Mouse (Mus musculus) liver, adult 2 months (tissue): ENCODE data around the gene Sh3tc1. TPM values are rescaled to one million over a fixed set of nuclear protein-coding genes. Genes with fewer than 3 reads are reported as not detected.

Experiments
- DNase-seq: peaks from one replicate; pipeline ENCODE4 v3.0.0-alpha.2; 2011; ENCODE audit warnings: low read depth, low spot score; ENCODE audit errors: extremely low read depth
- H3K27ac ChIP-seq: fragments of 200-500 bp; replicated peaks from 2 replicates; pipeline ENCODE4 v1.5.1; 2012; ENCODE audit warnings: low read depth, mild to moderate bottlenecking, control low read depth, inconsistent platforms, low read length; ENCODE audit not compliant: insufficient read depth
- H3K27me3 ChIP-seq: fragments of 200-500 bp; 2 replicates; pipeline ENCODE4 v1.6.1; 2012; ENCODE audit warnings: mild to moderate bottlenecking, moderate library complexity, low read length, inconsistent platforms; ENCODE audit not compliant: control insufficient read depth, insufficient read depth
- H3K36me3 ChIP-seq: fragments of 200-500 bp; 2 replicates; pipeline ENCODE4 v1.6.1; 2012; ENCODE audit warnings: low read length, inconsistent platforms; ENCODE audit not compliant: control insufficient read depth, insufficient read depth
- H3K4me1 ChIP-seq: fragments of 200-500 bp; 2 replicates; pipeline ENCODE4 v1.6.1; 2011; ENCODE audit warnings: low read length; ENCODE audit not compliant: control insufficient read depth, insufficient read depth
- H3K4me3 ChIP-seq: fragments of 200-500 bp; 2 replicates; pipeline ENCODE4 v1.5.1; 2011; ENCODE audit warnings: low read depth, mild to moderate bottlenecking, control low read depth, low read length, moderate library complexity; ENCODE audit not compliant: insufficient read depth
- H3K79me2 ChIP-seq: fragments of 200-500 bp; 2 replicates; pipeline ENCODE4 v1.6.1; 2012; ENCODE audit warnings: inconsistent platforms, mild to moderate bottlenecking, low read length, moderate library complexity; ENCODE audit not compliant: control insufficient read depth, insufficient read depth
- H3K9ac ChIP-seq: fragments of 200-500 bp; 2 replicates; pipeline ENCODE4 v1.6.1; 2012; ENCODE audit warnings: low read depth, mild to moderate bottlenecking, control low read depth, inconsistent platforms, low read length
- CTCF ChIP-seq: fragments of 200-500 bp; IDR thresholded peaks from 2 replicates; pipeline ENCODE4 v1.5.1; 2011; ENCODE audit warnings: low read depth, low read length, control low read depth
- POLR2A ChIP-seq: fragments of 200-500 bp; IDR thresholded peaks from 2 replicates; pipeline ENCODE4 v1.6.1; 2011; ENCODE audit warnings: low read length, control low read depth; ENCODE audit not compliant: insufficient read depth; ENCODE audit errors: extremely low read depth
- WGBS: fragments of 180-500 bp; shearing (Covaris S2); methylation state at CpG from one replicate; pipeline ENCODE4 v1.1.7; 2018; 5-methylcytosine and 5-hydroxymethylcytosine counted together
- polyA plus RNA-seq: library from polyadenylated mRNA; depleted of rRNA; stranded (reverse); fragments of >200 nt; gene quantifications from 2 replicates; pipeline ENCODE4 v1.2.3, GENCODE M21; 2012; rRNA removed
- total RNA-seq: library from RNA; depleted of rRNA; stranded (reverse); fragments of >200 nt; gene quantifications from 2 replicates; pipeline ENCODE4 v1.2.3, GENCODE M21; 2014; rRNA removed

The Sh3tc1 gene
- total RNA-seq: 4.8 and 5.2 TPM in 2 replicates
- 2.1 and 3.0 TPM in 2 replicates for polyA plus RNA-seq

GRCm38 (mm10) chr5:35739536-35740278, at the start of gene Sh3tc1:
TSS of gene Sh3tc1 (minus strand) at chr5:35739987.
- Histone ChIP-seq H3K79me2 (no peaks in the 10 kb centered on the region), H3K27ac (no peak within 1 kb of the TSS), H3K4me3 (peak within 1 kb of the TSS; percentile 17; the same call in 1 of the 2 replicates), H3K9ac (no peak within 1 kb of the TSS), H3K36me3 (no peaks in the 10 kb centered on the region), H3K4me1 (peaks cover 13% of the 10 kb centered on the region), H3K27me3 (no peaks in the 10 kb centered on the region)
- TF ChIP-seq POLR2A (no peak), CTCF (no peak)
- DNase-seq: no peak
- 76% methylated on average over 10 of the region's 10 CpGs for WGBS

- WGBS: 69% methylated on average over 6 of the region's 6 CpGs
- Histone ChIP-seq H3K27me3 (no peaks in the 10 kb centered on the region), H3K9ac (no peak overlapping the region), H3K79me2 (no peaks in the 10 kb centered on the region), H3K36me3 (no peaks in the 10 kb centered on the region), H3K4me1 (no peaks in the 10 kb centered on the region), H3K27ac (no peak overlapping the region), H3K4me3 (no peak overlapping the region)
- TF ChIP-seq POLR2A (no peak), CTCF (no peak)
- no peak for DNase-seq
Measured at GRCm38 (mm10) chr5:35788719-35789118, 48.9 kb upstream of the Sh3tc1 start.

- H3K27me3 ChIP-seq: no peaks in the 10 kb centered on the region
- H3K9ac ChIP-seq: no peak overlapping the region
- H3K4me1 ChIP-seq: no peaks in the 10 kb centered on the region
- H3K27ac ChIP-seq: no peak overlapping the region
- TF ChIP-seq CTCF: no peak
- no peak for TF ChIP-seq POLR2A
- H3K79me2 ChIP-seq: no peaks in the 10 kb centered on the region
- 82% methylated on average over 12 of the region's 12 CpGs for WGBS
- H3K4me3 ChIP-seq: no peak overlapping the region
- H3K36me3 ChIP-seq: no peaks in the 10 kb centered on the region
- no peak for DNase-seq
Measured at GRCm38 (mm10) chr5:35787847-35788246, 48.1 kb upstream of the Sh3tc1 start.

- Histone ChIP-seq H3K4me3 (no peak overlapping the region), H3K4me1 (no peaks in the 10 kb centered on the region), H3K27me3 (no peaks in the 10 kb centered on the region), H3K36me3 (no peaks in the 10 kb centered on the region), H3K27ac (no peak overlapping the region), H3K9ac (no peak overlapping the region), H3K79me2 (no peaks in the 10 kb centered on the region)
- no peak for DNase-seq
- TF ChIP-seq POLR2A: no peak
- no peak for TF ChIP-seq CTCF
- 76% methylated on average over 7 of the region's 7 CpGs for WGBS
Measured at GRCm38 (mm10) chr5:35785853-35786252, 46.1 kb upstream of the Sh3tc1 start.

GRCm38 (mm10) chr5:35782648-35783180, 42.9 kb upstream of the Sh3tc1 start:
- DNase-seq: peak; percentile 14
- H3K4me3 ChIP-seq: no peak overlapping the region
- WGBS: 35% methylated on average over 10 of the region's 10 CpGs
- TF ChIP-seq CTCF (no peak), POLR2A (no peak)
- no peaks in the 10 kb centered on the region for H3K79me2 ChIP-seq
- H3K4me1 ChIP-seq: no peaks in the 10 kb centered on the region
- no peaks in the 10 kb centered on the region for H3K27me3 ChIP-seq
- no peak overlapping the region for H3K27ac ChIP-seq
- no peak overlapping the region for H3K9ac ChIP-seq
- H3K36me3 ChIP-seq: no peaks in the 10 kb centered on the region

GRCm38 (mm10) chr5:35781116-35781515, 41.3 kb upstream of the Sh3tc1 start:
- H3K4me3 ChIP-seq: no peak overlapping the region
- no peak for DNase-seq
- H3K79me2 ChIP-seq: no peaks in the 10 kb centered on the region
- no peak overlapping the region for H3K27ac ChIP-seq
- H3K36me3 ChIP-seq: no peaks in the 10 kb centered on the region
- no peaks in the 10 kb centered on the region for H3K27me3 ChIP-seq
- TF ChIP-seq CTCF (no peak), POLR2A (no peak)
- WGBS: 76% methylated on average over 3 of the region's 3 CpGs
- no peak overlapping the region for H3K9ac ChIP-seq
- H3K4me1 ChIP-seq: no peaks in the 10 kb centered on the region
